Mouse (Mus musculus) cortical plate, adult 2 months (tissue): ENCODE measurements around the gene Aggf1.

Experiments used
- CTCF ChIP-seq: fragments of 200-500 bp; IDR thresholded peaks from 2 replicates; pipeline ENCODE4 v1.5.1; 2011; ENCODE audit warnings: mild to moderate bottlenecking, control low read depth, low read length; ENCODE audit not compliant: insufficient read depth; ENCODE audit errors: extremely low read depth
- POLR2A ChIP-seq: fragments of 200-500 bp; IDR thresholded peaks from 2 replicates; pipeline ENCODE4 v1.6.1; 2011; ENCODE audit warnings: mild to moderate bottlenecking, low read length, control low read depth; ENCODE audit not compliant: insufficient read depth; ENCODE audit errors: extremely low read depth

- TF ChIP-seq CTCF (no peak), POLR2A (no peak)
Measured at GRCm38 (mm10) chr13:95366356-95366755, 8.8 kb downstream of the Aggf1 start.
